Mouse (Mus musculus): ENCODE data around the gene Jam3. TPM values are rescaled to one million over a fixed set of nuclear protein-coding genes. Genes with fewer than 3 reads are reported as not detected.

The Jam3 gene
- polyA plus RNA-seq, 1 experiment from 2014 or later, result 100 TPM

- no peaks in the 10 kb centered on the region for H3K36me3 ChIP-seq (replicated peaks)
- H3K4me1 ChIP-seq, result no peaks in the 10 kb centered on the region; the same call in 1 of the 2 replicates
- H3K9me3 ChIP-seq, result no peaks in the 10 kb centered on the region
- H3K27ac ChIP-seq (replicated peaks), result no peak overlapping the region
- no peak for DNase-seq (ENCODE audit: low spot score)
- H3K27me3 ChIP-seq (replicated peaks; ENCODE audit: low read depth, poor library complexity, severe bottlenecking), result no peaks in the 10 kb centered on the region
- H3K4me3 ChIP-seq, result no peak overlapping the region
Observed at GRCm38 (mm10) chr9:27185820-27186219, 30.6 kb upstream of the Jam3 start.

DNA sequence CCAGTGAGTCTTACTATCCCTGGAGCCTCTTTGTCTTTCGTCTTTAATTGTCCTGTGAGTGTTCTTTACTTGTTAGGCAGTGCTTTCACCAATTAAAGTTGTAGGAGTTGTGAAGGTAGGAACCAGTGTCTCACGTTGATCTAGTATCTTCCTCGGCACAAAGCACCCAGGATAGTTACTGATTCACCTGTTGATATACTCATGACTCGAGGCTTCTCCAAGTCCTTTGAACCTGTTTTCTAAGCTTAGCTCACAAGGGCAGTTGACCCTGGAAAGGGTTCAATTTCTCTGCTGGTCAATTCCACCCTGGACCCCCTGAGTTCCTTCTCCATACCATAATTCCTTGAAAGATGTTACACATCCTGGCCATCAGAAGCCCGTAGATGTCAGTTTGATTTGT, 26.9 kb upstream of the Jam3 start:
- no peaks in the 10 kb centered on the region for H3K36me3 ChIP-seq (replicated peaks)
- H3K9me3 ChIP-seq, result no peaks in the 10 kb centered on the region
- no peaks in the 10 kb centered on the region for H3K27me3 ChIP-seq (replicated peaks; ENCODE audit: low read depth, poor library complexity, severe bottlenecking)
- H3K4me3 ChIP-seq, result no peak overlapping the region
- WGBS, result 79% methylated on average over 5 of the region's 5 CpGs
- H3K27ac ChIP-seq (replicated peaks), result no peak overlapping the region
- DNase-seq (ENCODE audit: low spot score), result no peak
- no peaks in the 10 kb centered on the region; the same call in 1 of the 2 replicates for H3K4me1 ChIP-seq

- Histone ChIP-seq H3K27ac (replicated peaks) (no peak overlapping the region), H3K36me3 (replicated peaks) (no peaks in the 10 kb centered on the region), H3K9me3 (no peaks in the 10 kb centered on the region), H3K27me3 (replicated peaks; ENCODE audit: low read depth, poor library complexity, severe bottlenecking) (no peaks in the 10 kb centered on the region), H3K4me3 (no peak overlapping the region), H3K4me1 (no peaks in the 10 kb centered on the region)
- WGBS, result 59% methylated on average over 3 of the region's 3 CpGs
- no peak for DNase-seq (ENCODE audit: low spot score)
Observed at GRCm38 (mm10) chr9:27180492-27180891, 25.3 kb upstream of the Jam3 start.

DNA sequence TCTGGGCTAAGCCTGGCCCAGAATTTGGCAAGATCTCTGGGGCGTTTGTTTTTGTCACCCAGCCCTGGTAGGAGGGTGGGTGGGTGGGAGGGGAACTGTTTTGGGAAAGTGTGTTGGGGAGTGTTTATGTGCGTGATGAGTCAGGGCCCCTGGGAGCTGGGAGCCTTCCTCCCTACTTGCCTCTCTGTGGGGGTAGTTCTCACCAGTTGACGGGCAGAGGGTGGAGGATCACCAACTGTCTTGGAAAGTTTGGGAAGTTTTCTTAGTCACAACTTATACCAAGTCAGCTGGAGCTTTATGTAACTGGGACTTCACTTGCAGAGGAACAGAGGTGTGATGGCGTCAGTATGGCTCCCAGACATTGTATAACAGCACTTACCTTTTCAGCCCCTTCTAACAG, 23.7 kb upstream of the Jam3 start:
- 65% methylated on average over 4 of the region's 4 CpGs for WGBS
- Histone ChIP-seq H3K9me3 (no peaks in the 10 kb centered on the region), H3K4me3 (no peak overlapping the region), H3K27me3 (replicated peaks; ENCODE audit: low read depth, poor library complexity, severe bottlenecking) (no peaks in the 10 kb centered on the region), H3K36me3 (replicated peaks) (no peaks in the 10 kb centered on the region), H3K27ac (replicated peaks) (no peak overlapping the region), H3K4me1 (peaks cover 4% of the 10 kb centered on the region)
- DNase-seq (ENCODE audit: low spot score), result no peak

DNA sequence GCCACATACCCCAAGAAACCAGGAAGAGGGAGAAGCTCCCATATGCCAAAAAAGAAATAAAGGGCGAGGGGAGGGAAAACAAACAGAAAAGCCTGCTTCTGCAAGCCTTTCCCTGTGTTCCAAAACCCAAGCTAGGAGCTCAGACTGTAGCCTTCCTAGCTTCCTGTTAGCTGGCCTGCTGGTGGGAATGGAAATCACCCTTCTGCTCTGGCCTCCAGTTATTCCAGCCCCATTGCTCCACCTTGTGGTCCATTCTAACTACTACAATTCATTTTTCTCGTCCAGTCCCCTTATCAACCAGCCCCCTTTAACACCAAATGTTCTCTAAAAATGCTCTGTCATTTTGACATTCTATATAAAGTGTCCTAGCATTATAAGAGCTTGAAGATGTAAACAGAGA, 20.9 kb upstream of the Jam3 start:
- peak; percentile 60 for DNase-seq (ENCODE audit: low spot score)
- Histone ChIP-seq H3K9me3 (no peaks in the 10 kb centered on the region), H3K36me3 (replicated peaks) (no peaks in the 10 kb centered on the region), H3K27ac (replicated peaks) (no peak overlapping the region), H3K27me3 (replicated peaks; ENCODE audit: low read depth, poor library complexity, severe bottlenecking) (no peaks in the 10 kb centered on the region), H3K4me3 (no peak overlapping the region), H3K4me1 (peaks cover 5% of the 10 kb centered on the region)
- WGBS, result 0% methylated on average over 2 of the region's 2 CpGs

DNA sequence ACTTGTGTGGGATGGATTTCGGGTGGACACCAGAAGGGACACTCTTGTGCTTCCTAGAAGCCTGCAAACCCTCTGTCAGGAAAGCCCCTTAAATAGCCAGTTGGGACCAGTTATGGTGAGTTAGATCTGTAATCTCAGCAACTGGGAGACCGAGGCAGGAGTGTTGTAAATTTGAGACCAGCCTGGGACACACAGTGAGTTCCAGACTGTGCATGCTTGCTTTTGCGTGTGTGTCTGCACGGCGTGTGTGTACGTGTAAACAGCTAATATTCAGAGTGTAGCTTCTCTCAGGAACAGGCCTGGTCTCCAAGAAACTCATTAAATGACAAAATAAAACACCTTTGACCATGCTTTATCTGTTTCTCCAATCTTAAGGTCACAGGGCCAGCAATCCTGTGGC, 20.5 kb upstream of the Jam3 start:
- Histone ChIP-seq H3K36me3 (replicated peaks) (no peaks in the 10 kb centered on the region), H3K27ac (replicated peaks) (no peak overlapping the region), H3K9me3 (no peaks in the 10 kb centered on the region), H3K4me3 (no peak overlapping the region), H3K27me3 (replicated peaks; ENCODE audit: low read depth, poor library complexity, severe bottlenecking) (no peaks in the 10 kb centered on the region), H3K4me1 (peaks cover 5% of the 10 kb centered on the region)
- DNase-seq (ENCODE audit: low spot score), result no peak
- 86% methylated on average over 6 of the region's 6 CpGs for WGBS

- Histone ChIP-seq H3K4me3 (no peak overlapping the region), H3K9me3 (no peaks in the 10 kb centered on the region), H3K4me1 (peaks cover 5% of the 10 kb centered on the region), H3K36me3 (replicated peaks) (no peaks in the 10 kb centered on the region), H3K27me3 (replicated peaks; ENCODE audit: low read depth, poor library complexity, severe bottlenecking) (no peaks in the 10 kb centered on the region), H3K27ac (replicated peaks) (no peak overlapping the region)
- WGBS, result 83% methylated on average over 13 of the region's 13 CpGs
- no peak for DNase-seq (ENCODE audit: low spot score)
Observed at GRCm38 (mm10) chr9:27175241-27175640, 20.0 kb upstream of the Jam3 start.

DNA sequence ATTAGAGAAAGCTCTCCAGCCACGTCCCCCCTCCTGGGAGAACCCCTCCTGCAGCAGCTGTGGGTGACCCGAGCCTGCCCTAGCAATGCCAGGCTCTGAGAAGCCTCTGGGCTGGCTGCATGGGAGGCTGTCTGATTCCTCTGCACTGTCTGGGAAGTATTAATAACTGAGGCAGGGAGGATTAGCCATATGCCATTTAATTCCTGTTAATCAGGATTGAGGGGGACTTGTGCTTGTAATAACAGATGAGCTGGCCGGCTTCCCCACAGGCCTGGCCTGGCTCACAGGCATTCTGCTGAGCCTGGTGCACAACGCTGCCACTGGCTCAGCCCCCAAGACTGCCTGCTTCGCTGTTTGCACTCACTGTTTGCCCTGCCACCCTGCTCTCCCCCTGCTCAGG, 18.9 kb upstream of the Jam3 start:
- peak; percentile 22 for DNase-seq (ENCODE audit: low spot score)
- Histone ChIP-seq H3K27me3 (replicated peaks; ENCODE audit: low read depth, poor library complexity, severe bottlenecking) (no peaks in the 10 kb centered on the region), H3K36me3 (replicated peaks) (no peaks in the 10 kb centered on the region), H3K9me3 (no peaks in the 10 kb centered on the region), H3K4me3 (no peak overlapping the region), H3K27ac (replicated peaks) (no peak overlapping the region), H3K4me1 (peaks cover 5% of the 10 kb centered on the region)
- WGBS, result 26% methylated on average over 5 of the region's 5 CpGs

GRCm38 (mm10) chr9:27173646-27174045, 18.4 kb upstream of the Jam3 start:
- DNase-seq (ENCODE audit: low spot score), result no peak
- H3K36me3 ChIP-seq (replicated peaks), result no peaks in the 10 kb centered on the region
- 57% methylated on average over 2 of the region's 2 CpGs for WGBS
- no peaks in the 10 kb centered on the region for H3K9me3 ChIP-seq
- H3K27ac ChIP-seq (replicated peaks), result no peak overlapping the region
- no peak overlapping the region for H3K4me3 ChIP-seq
- peaks cover 5% of the 10 kb centered on the region for H3K4me1 ChIP-seq
- H3K27me3 ChIP-seq (replicated peaks; ENCODE audit: low read depth, poor library complexity, severe bottlenecking), result no peaks in the 10 kb centered on the region

DNA sequence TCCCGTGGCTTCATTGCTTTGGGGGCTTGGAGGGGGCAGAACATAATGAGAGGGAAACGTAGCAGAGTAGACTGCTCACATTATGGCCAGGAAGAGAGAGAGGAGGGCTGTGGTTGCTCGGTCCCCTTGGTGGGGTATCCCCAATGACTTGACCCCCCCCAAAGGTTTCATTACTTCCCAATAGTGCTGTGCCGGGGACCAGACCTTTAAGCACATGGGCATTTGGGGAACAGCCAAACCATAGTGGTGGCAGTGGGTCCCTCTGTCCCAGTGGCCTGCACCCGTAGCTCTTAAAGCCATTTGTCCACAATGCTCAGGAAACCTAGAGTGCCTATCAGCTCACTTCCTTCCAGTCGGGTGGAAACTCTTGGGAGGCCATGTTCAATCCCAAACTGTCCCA, 17.6 kb upstream of the Jam3 start:
- H3K27me3 ChIP-seq (replicated peaks; ENCODE audit: low read depth, poor library complexity, severe bottlenecking), result no peaks in the 10 kb centered on the region
- DNase-seq (ENCODE audit: low spot score), result no peak
- no peaks in the 10 kb centered on the region for H3K36me3 ChIP-seq (replicated peaks)
- 78% methylated on average over 6 of the region's 6 CpGs for WGBS
- no peaks in the 10 kb centered on the region for H3K9me3 ChIP-seq
- peaks cover 5% of the 10 kb centered on the region for H3K4me1 ChIP-seq
- H3K27ac ChIP-seq (replicated peaks), result no peak overlapping the region
- H3K4me3 ChIP-seq, result no peak overlapping the region

GRCm38 (mm10) chr9:27170726-27171125, 15.5 kb upstream of the Jam3 start:
- Histone ChIP-seq H3K27me3 (replicated peaks; ENCODE audit: low read depth, poor library complexity, severe bottlenecking) (no peaks in the 10 kb centered on the region), H3K4me3 (no peak overlapping the region), H3K9me3 (no peaks in the 10 kb centered on the region), H3K36me3 (replicated peaks) (no peaks in the 10 kb centered on the region), H3K4me1 (peaks cover 5% of the 10 kb centered on the region), H3K27ac (replicated peaks) (no peak overlapping the region)
- DNase-seq (ENCODE audit: low spot score), result no peak
- 79% methylated on average over 3 of the region's 3 CpGs for WGBS

DNA sequence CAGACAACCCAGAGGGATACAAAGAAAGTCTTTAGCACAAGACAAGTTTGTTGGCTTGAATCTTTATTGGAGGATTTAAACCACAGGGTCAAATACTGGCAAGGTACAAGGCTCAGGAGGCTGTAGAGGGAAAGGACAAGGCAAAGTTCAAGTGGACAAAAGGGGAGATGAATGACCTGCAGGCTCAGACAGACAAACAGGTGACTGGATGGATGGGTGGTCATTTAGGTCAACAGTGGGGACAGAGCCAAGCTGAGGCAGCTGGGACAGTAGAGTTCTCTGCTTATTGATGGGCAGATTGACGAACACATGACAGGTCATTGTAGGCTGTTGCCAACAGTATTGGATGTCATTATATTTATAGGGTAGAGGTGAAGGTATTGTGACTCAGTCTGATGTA, 11.8 kb upstream of the Jam3 start:
- no peak overlapping the region for H3K4me3 ChIP-seq
- WGBS, result 96% methylated on average over 1 of the region's 1 CpGs
- H3K27ac ChIP-seq (replicated peaks), result no peak overlapping the region
- H3K4me1 ChIP-seq, result no peaks in the 10 kb centered on the region; the same call in 1 of the 2 replicates
- no peaks in the 10 kb centered on the region for H3K36me3 ChIP-seq (replicated peaks)
- H3K27me3 ChIP-seq (replicated peaks; ENCODE audit: low read depth, poor library complexity, severe bottlenecking), result no peaks in the 10 kb centered on the region
- H3K9me3 ChIP-seq, result no peaks in the 10 kb centered on the region
- DNase-seq (ENCODE audit: low spot score), result no peak

DNA sequence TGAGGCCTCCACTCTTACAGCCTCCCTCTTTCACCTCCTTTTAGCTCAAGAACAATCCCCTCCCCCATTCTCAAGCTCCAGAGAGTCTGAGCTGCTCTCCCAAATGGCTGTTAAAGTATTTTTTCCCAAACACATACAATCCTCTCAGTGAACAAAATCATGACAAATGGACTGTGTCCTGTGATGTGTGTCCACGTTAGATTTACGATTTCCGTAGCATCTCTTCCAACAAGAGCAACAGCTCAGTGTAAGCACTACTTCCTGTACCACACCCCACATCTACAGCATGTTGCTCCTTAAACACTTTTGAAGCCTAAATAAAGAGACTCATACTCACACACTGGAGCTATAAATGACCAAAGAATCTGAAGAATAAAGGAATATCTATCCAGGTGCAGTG, 10.4 kb upstream of the Jam3 start:
- Histone ChIP-seq H3K9me3 (no peaks in the 10 kb centered on the region), H3K36me3 (replicated peaks) (no peaks in the 10 kb centered on the region), H3K4me3 (no peak overlapping the region), H3K27ac (replicated peaks) (no peak overlapping the region), H3K4me1 (no peaks in the 10 kb centered on the region; the same call in 1 of the 2 replicates), H3K27me3 (replicated peaks; ENCODE audit: low read depth, poor library complexity, severe bottlenecking) (no peaks in the 10 kb centered on the region)
- WGBS, result 77% methylated on average over 3 of the region's 3 CpGs
- DNase-seq (ENCODE audit: low spot score), result no peak

DNA sequence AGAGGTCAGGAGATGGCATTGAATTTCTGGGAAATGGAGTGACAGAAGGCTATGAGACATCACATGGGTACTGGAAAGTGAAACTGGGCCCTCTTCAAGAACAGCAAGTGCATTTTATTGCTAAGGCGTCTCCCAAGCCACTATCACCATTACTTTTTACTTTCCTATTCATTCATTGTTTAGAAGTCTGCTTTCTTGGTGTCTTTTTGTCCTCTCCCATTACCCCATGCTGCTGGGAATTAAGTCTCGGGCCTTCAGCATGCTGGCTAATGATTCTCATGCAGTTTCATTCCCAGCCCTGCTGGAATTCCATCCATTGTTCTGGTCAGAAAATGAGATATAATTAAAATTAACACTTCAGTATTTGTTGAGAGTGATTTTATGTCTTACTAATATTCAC, 9.7 kb upstream of the Jam3 start:
- no peaks in the 10 kb centered on the region for H3K27me3 ChIP-seq (replicated peaks; ENCODE audit: low read depth, poor library complexity, severe bottlenecking)
- DNase-seq (ENCODE audit: low spot score), result no peak
- no peaks in the 10 kb centered on the region for H3K36me3 ChIP-seq (replicated peaks)
- 33% methylated on average over 2 of the region's 2 CpGs for WGBS
- no peak overlapping the region for H3K4me3 ChIP-seq
- no peak overlapping the region for H3K27ac ChIP-seq (replicated peaks)
- H3K4me1 ChIP-seq, result no peaks in the 10 kb centered on the region; the same call in 1 of the 2 replicates
- H3K9me3 ChIP-seq, result no peaks in the 10 kb centered on the region
